Mouse (Mus musculus): ENCODE data around the gene Olfr248. TPM values are rescaled to one million over a fixed set of nuclear protein-coding genes. Genes with fewer than 3 reads are reported as not detected.

Olfr248 gene
- polyA plus RNA-seq, 1 experiment = not detected

- H3K4me3 ChIP-seq (ENCODE audit: low read depth, low read length) = no peak overlapping the region
- no peak for TF ChIP-seq POLR2A (IDR thresholded peaks at IDR 0.05; ENCODE audit: low read depth, low read length)
- H3K27ac ChIP-seq (ENCODE audit: insufficient read depth, low read depth, low read length) = no peak overlapping the region
- H3K4me1 ChIP-seq (ENCODE audit: control insufficient read depth, insufficient read depth, insufficient read length, low read length) = no peaks in the 10 kb centered on the region
- H3K36me3 ChIP-seq (ENCODE audit: control insufficient read depth, insufficient read depth, low read length) = no peaks in the 10 kb centered on the region
- H3K27me3 ChIP-seq (ENCODE audit: control insufficient read depth, insufficient read depth, low read length) = no peaks in the 10 kb centered on the region; the same call in 1 of the 2 replicates
- 59% methylated on average over 3 of the region's 3 CpGs for WGBS
Observed at GRCm38 (mm10) chr1:174426180-174426986, 35.5 kb downstream of the Olfr248 start.

- H3K27me3 ChIP-seq (ENCODE audit: control insufficient read depth, insufficient read depth, low read length) = no peaks in the 10 kb centered on the region; the same call in 1 of the 2 replicates
Observed at GRCm38 (mm10) chr1:174427402-174427801, 36.6 kb downstream of the Olfr248 start.

GRCm38 (mm10) chr1:174428407-174428806 lies 37.6 kb downstream of the Olfr248 start:
- Histone ChIP-seq H3K4me3 (ENCODE audit: low read depth, low read length) (no peak overlapping the region), H3K4me1 (ENCODE audit: control insufficient read depth, insufficient read depth, insufficient read length, low read length) (no peaks in the 10 kb centered on the region), H3K27ac (ENCODE audit: insufficient read depth, low read depth, low read length) (no peak overlapping the region), H3K27me3 (ENCODE audit: control insufficient read depth, insufficient read depth, low read length) (no peaks in the 10 kb centered on the region; the same call in 1 of the 2 replicates), H3K36me3 (ENCODE audit: control insufficient read depth, insufficient read depth, low read length) (no peaks in the 10 kb centered on the region)
- TF ChIP-seq CTCF (IDR thresholded peaks at IDR 0.05; ENCODE audit: extremely low read depth, insufficient read length, insufficient replicate concordance, low read depth, low read length) (no peak), POLR2A (IDR thresholded peaks at IDR 0.05; ENCODE audit: low read depth, low read length) (no peak)
- 91% methylated on average over 2 of the region's 2 CpGs for WGBS

More at GRCm38 (mm10) chr1:174427402-174427801, 36.6 kb downstream of the Olfr248 start:
- TF ChIP-seq POLR2A (IDR thresholded peaks at IDR 0.05; ENCODE audit: low read depth, low read length) (no peak), CTCF (IDR thresholded peaks at IDR 0.05; ENCODE audit: extremely low read depth, insufficient read length, insufficient replicate concordance, low read depth, low read length) (no peak)
- no peaks in the 10 kb centered on the region for H3K36me3 ChIP-seq (ENCODE audit: control insufficient read depth, insufficient read depth, low read length)
- no peak overlapping the region for H3K27ac ChIP-seq (ENCODE audit: insufficient read depth, low read depth, low read length)
- WGBS = 44% methylated on average over 1 of the region's 1 CpGs
- H3K4me1 ChIP-seq (ENCODE audit: control insufficient read depth, insufficient read depth, insufficient read length, low read length) = no peaks in the 10 kb centered on the region
- H3K4me3 ChIP-seq (ENCODE audit: low read depth, low read length) = no peak overlapping the region

- whole genome bisulfite sequencing = 2% methylated on average over 1 of the region's 1 CpGs
- H3K36me3 ChIP-seq (ENCODE audit: control insufficient read depth, insufficient read depth, low read length) = no peaks in the 10 kb centered on the region
- H3K4me1 ChIP-seq (ENCODE audit: control insufficient read depth, insufficient read depth, insufficient read length, low read length) = no peaks in the 10 kb centered on the region
- no peak overlapping the region for H3K4me3 ChIP-seq (ENCODE audit: low read depth, low read length)
- H3K27ac ChIP-seq (ENCODE audit: insufficient read depth, low read depth, low read length) = no peak overlapping the region
- TF ChIP-seq POLR2A (IDR thresholded peaks at IDR 0.05; ENCODE audit: low read depth, low read length) (no peak), CTCF (IDR thresholded peaks at IDR 0.05; ENCODE audit: extremely low read depth, insufficient read length, insufficient replicate concordance, low read depth, low read length) (no peak)
- H3K27me3 ChIP-seq (ENCODE audit: control insufficient read depth, insufficient read depth, low read length) = peaks cover 2% of the 10 kb centered on the region; the same call in 1 of the 2 replicates
Observed at GRCm38 (mm10) chr1:174434121-174434520, 43.3 kb downstream of the Olfr248 start.

Other genes with a start within 250 kb of the Olfr248 start
- gene Olfr420, start 235.4 kb upstream of the Olfr248 start, polyA plus RNA-seq (2012; rRNA removed) = not detected in 2 replicates
- not detected in 2 replicates for gene Spta1, start 218.3 kb upstream of the Olfr248 start, polyA plus RNA-seq (2012; rRNA removed)
- not detected in 2 replicates for gene Olfr419, start 139.0 kb upstream of the Olfr248 start, polyA plus RNA-seq (2012; rRNA removed)
- gene Mptx1, start 60.5 kb upstream of the Olfr248 start, polyA plus RNA-seq (2012; rRNA removed) = 1.2 and 3.5 TPM in 2 replicates
- not detected in 2 replicates for gene Olfr417, start 25.9 kb upstream of the Olfr248 start, polyA plus RNA-seq (2012; rRNA removed)
- not detected in 2 replicates for gene Olfr414, start 33.0 kb downstream of the Olfr248 start, polyA plus RNA-seq (2012; rRNA removed)
- gene Olfr220, start 51.0 kb downstream of the Olfr248 start, polyA plus RNA-seq (2012; rRNA removed) = not detected in 2 replicates
- 0.04 and 0.11 TPM in 2 replicates for gene Fmn2, start 110.8 kb downstream of the Olfr248 start, polyA plus RNA-seq (2012; rRNA removed)